Mouse (Mus musculus) lung, adult 2 months (tissue): ENCODE data around the gene Hip1. TPM values are rescaled to one million over a fixed set of nuclear protein-coding genes. Genes with fewer than 3 reads are reported as not detected.

Experiments used
- DNase-seq: peaks from one replicate; pipeline ENCODE4 v3.0.0; 2022
- H3K4me1 ChIP-seq: fragments of 200-500 bp; 2 replicates; pipeline ENCODE4 v1.6.1; 2011; ENCODE audit warnings: low read length; ENCODE audit not compliant: control insufficient read depth, insufficient read depth
- H3K4me3 ChIP-seq: fragments of 200-500 bp; replicated peaks from 2 replicates; pipeline ENCODE3; 2011; ENCODE audit warnings: low read depth, mild to moderate bottlenecking, control low read depth, low read length; ENCODE audit errors: extremely low read depth
- CTCF ChIP-seq: fragments of 200-500 bp; IDR thresholded peaks from 2 replicates; pipeline ENCODE4 v1.5.1; 2011; ENCODE audit warnings: mild to moderate bottlenecking, low read length, control low read depth; ENCODE audit not compliant: insufficient read depth
- POLR2A ChIP-seq: fragments of 200-500 bp; IDR thresholded peaks from 2 replicates; pipeline ENCODE4 v1.6.1; 2011; ENCODE audit warnings: low read depth, mild to moderate bottlenecking, control low read depth, low read length, borderline replicate concordance; ENCODE audit errors: extremely low read depth
- WGBS: fragments of 180-500 bp; shearing (Covaris S2); methylation state at CpG from one replicate; pipeline ENCODE4 v1.1.7; 2018; 5-methylcytosine and 5-hydroxymethylcytosine counted together
- polyA plus RNA-seq: library from polyadenylated mRNA; depleted of rRNA; stranded (reverse); fragments of >200 nt; gene quantifications from 2 replicates; pipeline ENCODE4 v1.2.3, GENCODE M21; 2012; rRNA removed

The Hip1 gene
- polyA plus RNA-seq: 53.8 and 66.9 TPM in 2 replicates

GRCm38 (mm10) chr5:135544865-135545797 is at the start of gene Hip1:
Gene Hip1 (minus strand): TSS chr5:135545120.
- H3K4me1 ChIP-seq: no peaks in the 10 kb centered on the region
- peak within 1 kb of the TSS; percentile 87 for H3K4me3 ChIP-seq
- TF ChIP-seq POLR2A: peak; percentile 74; the same call in 1 of the 2 replicates
- peak; percentile 18; the same call in 1 of the 2 replicates for TF ChIP-seq CTCF
- peak; percentile 99 for DNase-seq
- WGBS: 1% methylated on average over 46 of the region's 46 CpGs

GRCm38 (mm10) chr5:135589996-135590784 is 45.3 kb upstream of the Hip1 start:
- 74% methylated on average over 12 of the region's 12 CpGs for WGBS
- DNase-seq: no peak
- Histone ChIP-seq H3K4me3 (no peak overlapping the region), H3K4me1 (no peaks in the 10 kb centered on the region)
- TF ChIP-seq CTCF (no peak), POLR2A (no peak)

- WGBS: 86% methylated on average over 4 of the region's 4 CpGs
- TF ChIP-seq CTCF: no peak
- TF ChIP-seq POLR2A: no peak
- H3K4me1 ChIP-seq: no peaks in the 10 kb centered on the region
- no peak for DNase-seq
- H3K4me3 ChIP-seq: no peak overlapping the region
Observed at GRCm38 (mm10) chr5:135587764-135588163, 42.8 kb upstream of the Hip1 start.

DNA sequence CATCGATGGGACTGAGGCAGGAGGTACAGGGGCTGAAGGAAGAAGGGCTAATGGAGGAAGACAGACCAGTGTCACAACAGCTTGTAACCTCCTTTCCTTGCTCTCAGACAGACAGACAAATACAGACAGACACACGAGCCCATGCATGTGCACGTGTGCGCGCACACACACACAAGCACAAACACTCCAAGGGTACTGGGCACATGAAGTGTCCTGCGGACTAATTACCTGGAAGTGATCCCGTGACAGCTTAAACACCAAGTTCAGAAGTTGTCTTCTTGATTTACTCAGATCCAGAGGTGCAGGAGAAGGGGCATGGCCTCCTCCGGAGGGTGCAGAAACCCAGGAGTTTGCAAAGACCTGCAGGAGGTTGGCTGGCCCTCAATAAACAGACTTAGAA is 40.8 kb upstream of the Hip1 start:
- no peak for DNase-seq

DNA sequence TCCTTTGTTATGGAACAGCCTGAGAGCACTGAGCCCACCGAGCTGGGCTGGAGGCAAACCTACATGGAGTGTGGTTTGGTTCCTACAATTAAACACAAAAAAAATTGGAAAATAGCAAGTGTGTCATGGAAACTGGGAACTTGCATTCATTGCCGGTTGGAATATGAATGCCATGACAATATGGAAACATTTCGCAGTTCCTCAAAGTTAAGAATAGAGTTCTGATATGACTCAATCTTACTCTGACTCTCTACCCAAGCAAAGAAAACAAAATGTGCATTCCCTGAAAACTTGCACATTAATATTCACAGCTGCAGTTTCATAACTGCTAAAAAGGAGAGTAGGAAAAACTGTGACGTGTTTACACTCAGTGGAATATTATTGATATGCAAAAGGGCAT is 37.4 kb upstream of the Hip1 start:
- no peak for TF ChIP-seq POLR2A
- no peak for TF ChIP-seq CTCF
- 78% methylated on average over 4 of the region's 4 CpGs for WGBS
- Histone ChIP-seq H3K4me3 (no peak overlapping the region), H3K4me1 (no peaks in the 10 kb centered on the region)
- no peak for DNase-seq

More for the DNA sequence above, 40.8 kb upstream of the Hip1 start:
- Histone ChIP-seq H3K4me1 (no peaks in the 10 kb centered on the region), H3K4me3 (no peak overlapping the region)
- WGBS: 82% methylated on average over 8 of the region's 8 CpGs
- TF ChIP-seq POLR2A: no peak
- no peak for TF ChIP-seq CTCF

GRCm38 (mm10) chr5:135579331-135579751 is 34.4 kb upstream of the Hip1 start:
- DNase-seq: no peak
- WGBS: 77% methylated on average over 10 of the region's 10 CpGs
- TF ChIP-seq POLR2A: no peak
- TF ChIP-seq CTCF: no peak
- H3K4me3 ChIP-seq: no peak overlapping the region
- H3K4me1 ChIP-seq: no peaks in the 10 kb centered on the region

DNA sequence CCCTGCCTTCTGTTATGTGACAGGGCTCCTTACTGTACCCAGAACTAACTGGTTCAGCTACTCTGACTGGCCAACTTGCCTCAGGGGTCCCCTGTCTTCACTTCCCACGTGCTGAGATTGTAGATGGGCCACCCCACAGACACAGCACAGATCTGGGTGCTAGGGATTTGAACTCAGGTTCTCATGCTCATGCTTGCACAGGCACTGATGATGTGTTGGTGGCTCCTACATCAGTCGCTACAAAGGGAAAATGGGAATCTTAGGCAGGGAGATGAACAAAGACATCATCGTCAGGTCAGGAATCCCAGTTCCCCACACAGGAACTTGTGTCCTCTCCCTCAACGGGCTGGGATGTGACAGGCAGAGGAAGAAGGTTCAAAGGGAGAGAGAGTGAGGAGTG is 31.1 kb upstream of the Hip1 start:
- DNase-seq: no peak
- no peak for TF ChIP-seq POLR2A
- 64% methylated on average over 4 of the region's 4 CpGs for WGBS
- no peak overlapping the region for H3K4me3 ChIP-seq
- no peaks in the 10 kb centered on the region for H3K4me1 ChIP-seq

DNA sequence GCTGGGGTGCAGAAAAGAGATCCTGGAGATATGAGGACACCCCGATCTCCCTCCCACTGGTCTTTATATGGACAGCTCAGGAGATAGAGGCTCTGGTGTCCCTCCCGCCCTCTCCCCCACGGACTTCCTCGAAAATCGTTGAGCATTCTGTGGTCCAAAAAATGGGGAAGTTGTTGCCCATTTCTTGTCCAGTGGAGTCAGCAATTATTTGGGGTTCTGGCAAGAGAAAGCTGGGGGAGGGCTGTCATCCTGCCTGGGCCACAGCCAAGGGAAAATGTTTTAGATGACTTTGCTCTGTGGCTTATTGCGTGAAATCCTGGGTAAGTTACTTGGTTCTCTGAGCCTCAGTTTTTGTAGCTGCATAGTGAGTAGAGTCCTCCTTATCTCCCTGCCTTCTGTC is 28.1 kb upstream of the Hip1 start, which contains the start of gene Ccl24:
Gene Ccl24, minus strand, starts transcription at position 44 of the 400 bp plus-strand sequence.
- H3K4me1 ChIP-seq: no peaks in the 10 kb centered on the region
- no peak for DNase-seq
- no peak for TF ChIP-seq CTCF
- TF ChIP-seq POLR2A: no peak
- H3K4me3 ChIP-seq: no peak within 1 kb of the TSS
- WGBS: 64% methylated on average over 6 of the region's 6 CpGs

DNA sequence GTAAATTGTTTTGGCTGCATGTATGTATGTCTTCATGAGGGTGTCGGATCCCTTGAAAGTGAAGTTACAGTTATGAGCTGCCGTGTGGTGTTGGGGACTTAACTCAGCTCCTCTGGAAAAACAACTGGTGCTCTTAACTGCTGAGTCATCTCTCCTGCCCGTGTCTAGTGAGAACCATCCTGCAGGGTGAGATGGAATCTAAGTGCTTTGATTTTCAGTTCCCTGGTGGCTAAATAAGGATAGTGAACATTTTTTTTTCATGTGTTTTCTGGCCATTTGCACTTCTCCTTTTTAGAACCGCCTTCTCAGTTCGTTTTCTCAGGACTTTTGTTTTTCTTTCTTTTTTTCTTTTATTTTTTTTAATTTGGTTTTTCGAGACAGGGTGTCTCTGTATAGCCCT is 23.8 kb upstream of the Hip1 start:
- 48% methylated on average over 6 of the region's 6 CpGs for WGBS
- DNase-seq: no peak
- no peak for TF ChIP-seq CTCF
- no peak for TF ChIP-seq POLR2A
- H3K4me3 ChIP-seq: no peak overlapping the region
- H3K4me1 ChIP-seq: no peaks in the 10 kb centered on the region
